Mouse (Mus musculus): ENCODE measurements around the gene Ciao2b. TPM values are rescaled to one million over a fixed set of nuclear protein-coding genes. Genes with fewer than 3 reads are reported as not detected.

The Ciao2b gene
- total and polyA plus RNA-seq, 3 experiments = 78.7 to 110 TPM; not detected in 1

- Histone ChIP-seq H3K4me1 (ENCODE audit: control insufficient read depth in 1 of 2, insufficient read depth in 2 of 2, low read length in 2 of 2) (no peaks in the 10 kb centered on the region), H3K79me2 (ENCODE audit: control insufficient read depth, insufficient read depth, low read length, poor library complexity) (no peaks in the 10 kb centered on the region), H3K9ac (ENCODE audit: control insufficient read depth, low read depth, low read length, poor library complexity, severe bottlenecking) (no peak overlapping the region), H3K36me3 (ENCODE audit: control insufficient read depth in 1 of 2, insufficient read depth in 2 of 2, low read length in 2 of 2) (no peaks in the 10 kb centered on the region), H3K27me3 (ENCODE audit: control insufficient read depth in 1 of 2, insufficient read depth in 2 of 2, low read length in 2 of 2) (peaks cover 4 to 5% of the 10 kb centered on the region in 2 experiments), H3K4me3 (ENCODE audit: control insufficient read depth in 1 of 2, insufficient read depth in 1 of 2, low read depth in 2 of 2, low read length in 2 of 2) (no peak overlapping the region), H3K27ac (ENCODE audit: control insufficient read depth, low read depth, low read length) (no peak overlapping the region), H3K9me3 (replicated peaks; ENCODE audit: insufficient read depth, low read length) (no peaks in the 10 kb centered on the region)
- no peak for DNase-seq (ENCODE audit: low read depth, low spot score)
- no peak for TF ChIP-seq MYB (IDR thresholded peaks at IDR 0.05; ENCODE audit: low read depth, low read length)
- TF ChIP-seq SMC3 (IDR thresholded peaks at IDR 0.05; ENCODE audit: low read depth, low read length) = no peak
- TF ChIP-seq BHLHE40 (IDR thresholded peaks at IDR 0.05; ENCODE audit: borderline replicate concordance, low read depth, low read length) = no peak
- TF ChIP-seq ZNF384 (IDR thresholded peaks at IDR 0.05; ENCODE audit: low read depth, low read length) = no peak
- no peak for TF ChIP-seq MEF2A (IDR thresholded peaks at IDR 0.05; ENCODE audit: extremely low read depth, insufficient replicate concordance, low read depth, low read length, poor library complexity, severe bottlenecking)
- no peak for TF ChIP-seq GABPA (IDR thresholded peaks at IDR 0.05; ENCODE audit: low read depth, low read length)
- TF ChIP-seq TBP (IDR thresholded peaks at IDR 0.05; ENCODE audit: low read depth, low read length) = no peak
- no peak for TF ChIP-seq ZMIZ1 (IDR thresholded peaks at IDR 0.05; ENCODE audit: low read depth, low read length)
- TF ChIP-seq NELFE (IDR thresholded peaks at IDR 0.05; ENCODE audit: low read depth, low read length) = no peak
- no peak for TF ChIP-seq CTCF (IDR thresholded peaks at IDR 0.05 in 2 of 3, conservative IDR thresholded peaks at IDR 0.05 in 1 of 3; ENCODE audit: control insufficient read depth in 1 of 3, insufficient read depth in 1 of 3, low read depth in 2 of 3, low read length in 3 of 3, poor library complexity in 1 of 3, severe bottlenecking in 1 of 3)
- no peak for TF ChIP-seq MAX (IDR thresholded peaks at IDR 0.05; ENCODE audit: low read length)
- no peak for TF ChIP-seq KAT2A (conservative IDR thresholded peaks at IDR 0.05; ENCODE audit: low read depth, low read length)
Measured at GRCm38 (mm10) chr8:104688433-104688832, 46.7 kb upstream of the Ciao2b start.

DNA sequence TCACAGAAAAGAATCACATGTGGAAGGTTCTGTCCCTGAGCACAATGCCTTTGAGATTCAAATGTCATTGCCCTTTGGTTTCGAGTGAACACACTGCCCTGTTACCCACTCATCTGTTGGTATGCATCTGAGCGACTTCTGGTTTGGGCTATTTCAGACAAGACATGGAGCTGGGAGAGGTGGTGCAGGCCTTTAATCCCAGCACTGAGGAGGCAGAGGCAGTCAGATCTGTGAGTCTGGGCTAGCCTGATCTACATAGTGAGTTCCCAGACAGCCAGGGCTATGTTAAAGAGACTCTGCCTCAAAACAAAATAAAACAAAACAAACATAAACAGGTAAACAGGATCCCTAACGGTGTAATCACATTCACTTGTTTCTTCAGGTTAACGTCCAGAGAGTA lies 13.8 kb upstream of the Ciao2b start:
- H3K27me3 ChIP-seq (ENCODE audit: control insufficient read depth in 1 of 2, insufficient read depth in 2 of 2, low read length in 2 of 2) = peaks cover 0 to 1% of the 10 kb centered on the region in 2 experiments; a peak in 2 of 4 replicates
- TF ChIP-seq ZMIZ1 (IDR thresholded peaks at IDR 0.05; ENCODE audit: low read depth, low read length) (no peak), GATA1 (IDR thresholded peaks at IDR 0.05; ENCODE audit: low read depth, low read length) (no peak), JUND (IDR thresholded peaks at IDR 0.05; ENCODE audit: low read depth, low read length) (no peak), SMC3 (IDR thresholded peaks at IDR 0.05; ENCODE audit: low read depth, low read length) (no peak), UBTF (IDR thresholded peaks at IDR 0.05; ENCODE audit: borderline replicate concordance, insufficient read depth, low read depth, low read length) (no peak), CHD1 (IDR thresholded peaks at IDR 0.05; ENCODE audit: low read depth, low read length) (no peak), POLR2AphosphoS5 (IDR thresholded peaks at IDR 0.05; ENCODE audit: borderline replicate concordance, low read depth, low read length) (no peak), ZNF384 (IDR thresholded peaks at IDR 0.05; ENCODE audit: low read depth, low read length) (no peak), MAZ (IDR thresholded peaks at IDR 0.05; ENCODE audit: low read depth, low read length) (no peak), USF2 (IDR thresholded peaks at IDR 0.05; ENCODE audit: borderline replicate concordance in 1 of 2, insufficient read depth in 1 of 2, low read depth in 1 of 2, low read length in 2 of 2) (no peak), POLR2AphosphoS2 (IDR thresholded peaks at IDR 0.05; ENCODE audit: low read length) (no peak), POLR2A (IDR thresholded peaks at IDR 0.05; ENCODE audit: control insufficient read depth in 1 of 2, insufficient read depth in 1 of 2, low read depth in 1 of 2, low read length in 2 of 2, poor library complexity in 1 of 2) (no peak), E2F4 (IDR thresholded peaks at IDR 0.05; ENCODE audit: borderline replicate concordance, low read depth, low read length) (no peak), ZC3H11A (IDR thresholded peaks at IDR 0.05; ENCODE audit: low read depth, low read length) (no peak), MEF2A (IDR thresholded peaks at IDR 0.05; ENCODE audit: extremely low read depth, insufficient replicate concordance, low read depth, low read length, poor library complexity, severe bottlenecking) (no peak)
- H3K4me1 ChIP-seq (ENCODE audit: control insufficient read depth in 1 of 2, insufficient read depth in 2 of 2, low read length in 2 of 2) = no peaks in the 10 kb centered on the region
- no peak overlapping the region for H3K4me3 ChIP-seq (ENCODE audit: control insufficient read depth in 1 of 2, insufficient read depth in 1 of 2, low read depth in 2 of 2, low read length in 2 of 2)
- H3K9me3 ChIP-seq (replicated peaks; ENCODE audit: insufficient read depth, low read length) = no peaks in the 10 kb centered on the region
- no peaks in the 10 kb centered on the region for H3K79me2 ChIP-seq (ENCODE audit: control insufficient read depth, insufficient read depth, low read length, poor library complexity)
- DNase-seq (ENCODE audit: low read depth, low spot score) = no peak
- H3K36me3 ChIP-seq (ENCODE audit: control insufficient read depth in 1 of 2, insufficient read depth in 2 of 2, low read length in 2 of 2) = no peaks in the 10 kb centered on the region
- H3K27ac ChIP-seq (ENCODE audit: control insufficient read depth, low read depth, low read length) = no peak overlapping the region
- H3K9ac ChIP-seq (ENCODE audit: control insufficient read depth, low read depth, low read length, poor library complexity, severe bottlenecking) = no peak overlapping the region

Measured in MEL (cell line).